Mouse (Mus musculus): ENCODE results near the gene Ifitm5.

Ifitm5 gene

DNA sequence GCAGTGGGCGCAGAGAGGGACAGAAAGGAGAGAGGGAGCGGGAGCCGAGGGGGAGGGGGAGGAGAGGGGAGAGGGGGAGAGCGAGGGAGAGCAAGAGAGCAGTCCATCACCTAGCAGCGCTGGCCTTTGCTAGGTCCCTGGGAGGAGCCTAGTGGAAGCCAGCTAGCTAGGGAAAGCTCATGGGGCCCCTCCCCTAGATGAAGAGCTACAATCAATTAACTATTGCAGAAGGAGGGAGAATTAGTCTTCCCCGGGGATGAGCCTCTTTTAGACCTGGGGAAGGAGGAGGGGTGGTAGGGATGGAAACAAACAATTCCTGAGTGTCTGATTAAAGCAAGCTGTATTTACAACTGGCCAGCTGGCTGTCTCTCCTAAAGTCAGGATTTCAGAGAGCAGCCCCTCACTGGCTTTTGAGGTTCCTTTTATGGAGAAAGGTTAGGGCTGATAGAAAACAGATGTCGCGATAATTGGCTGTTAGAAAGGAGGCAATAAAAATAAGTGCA, 10.4 kb downstream of the Ifitm5 start:
- DNase-seq, result peak; percentile 38

DNA sequence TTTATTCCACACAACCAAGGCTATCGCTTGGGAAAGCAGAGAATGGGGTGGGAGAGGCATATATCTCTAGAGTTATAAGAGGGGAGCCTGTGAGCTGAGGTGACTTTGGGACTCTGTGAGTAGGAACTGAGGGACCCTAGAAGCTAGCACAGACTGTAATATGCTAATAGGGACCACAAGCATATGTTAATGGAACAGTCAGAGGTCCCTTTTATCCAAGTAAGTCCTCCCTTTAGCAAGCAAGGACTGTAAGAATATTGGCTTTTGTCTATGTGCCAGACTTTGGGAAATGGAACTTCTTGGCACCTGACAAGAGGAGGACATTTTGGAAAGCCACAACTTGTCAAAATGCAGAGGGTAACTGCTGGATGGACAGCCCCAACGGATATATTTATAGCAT, 11.2 kb downstream of the Ifitm5 start:
- DNase-seq, result no peak

DNA sequence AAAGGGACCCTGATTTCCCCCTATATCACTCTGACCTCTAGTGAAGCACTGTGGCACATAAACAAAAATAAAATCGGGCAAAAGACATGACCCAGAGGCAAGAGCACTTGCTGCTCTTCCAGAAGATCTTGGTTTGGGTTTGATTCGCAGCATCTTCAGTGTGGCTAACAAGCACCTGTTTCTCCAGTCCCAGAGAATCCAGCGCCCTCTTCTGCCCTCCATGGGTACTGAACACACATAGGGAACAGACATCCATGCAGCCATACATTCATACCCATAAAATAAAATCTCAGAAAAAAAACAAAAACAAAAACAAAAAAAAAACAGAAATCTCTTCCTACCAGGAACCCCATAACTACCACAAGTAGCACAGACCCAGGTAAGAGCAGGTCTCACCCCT, 11.7 kb downstream of the Ifitm5 start:
- DNase-seq, result no peak

DNA sequence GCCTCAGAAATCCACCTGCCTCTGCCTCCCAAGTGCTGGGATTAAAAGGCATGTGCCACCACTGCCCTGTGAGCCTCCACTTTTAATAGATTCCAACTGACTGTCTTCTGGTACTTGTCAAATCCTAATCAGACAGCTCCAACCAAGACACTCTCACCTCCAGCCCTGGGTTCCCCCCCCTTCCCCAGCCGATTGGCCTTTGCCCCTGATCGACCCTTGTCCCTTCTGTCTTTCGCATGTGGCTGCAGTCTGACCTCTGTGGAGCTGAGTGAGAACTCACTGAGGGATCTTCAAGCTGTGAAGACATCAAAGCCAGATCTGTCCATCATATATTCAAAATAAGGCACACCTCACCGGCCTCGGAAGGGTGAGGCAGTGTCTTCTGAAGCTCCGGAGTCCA, 22.9 kb downstream of the Ifitm5 start:
- no peak for DNase-seq

DNA sequence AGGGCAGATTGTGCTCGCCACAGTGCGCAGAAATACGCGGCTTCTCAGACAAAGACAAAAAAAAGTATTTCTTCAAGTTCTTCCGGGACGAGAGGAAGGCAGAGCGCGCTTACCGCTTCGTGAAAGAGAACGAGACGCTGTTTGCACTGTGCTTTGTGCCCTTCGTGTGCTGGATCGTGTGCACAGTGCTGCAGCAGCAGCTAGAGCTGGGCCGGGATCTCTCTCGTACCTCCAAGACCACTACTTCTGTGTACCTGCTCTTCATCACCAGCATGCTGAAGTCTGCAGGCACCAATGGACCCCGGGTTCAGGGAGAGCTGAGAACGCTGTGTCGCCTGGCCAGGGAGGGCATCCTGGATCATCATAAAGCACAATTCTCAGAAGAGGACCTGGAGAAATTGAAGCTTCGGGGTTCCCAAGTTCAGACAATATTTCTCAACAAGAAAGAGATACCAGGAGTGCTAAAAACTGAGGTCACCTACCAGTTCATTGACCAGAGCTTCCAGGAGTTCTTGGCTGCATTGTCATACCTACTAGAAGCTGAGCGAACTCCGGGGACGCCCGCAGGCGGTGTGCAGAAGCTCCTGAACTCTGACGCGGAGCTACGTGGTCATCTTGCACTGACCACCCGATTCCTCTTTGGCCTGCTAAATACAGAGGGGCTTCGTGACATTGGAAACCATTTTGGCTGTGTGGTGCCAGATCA, 26.9 kb downstream of the Ifitm5 start:
- no peak for DNase-seq

DNA sequence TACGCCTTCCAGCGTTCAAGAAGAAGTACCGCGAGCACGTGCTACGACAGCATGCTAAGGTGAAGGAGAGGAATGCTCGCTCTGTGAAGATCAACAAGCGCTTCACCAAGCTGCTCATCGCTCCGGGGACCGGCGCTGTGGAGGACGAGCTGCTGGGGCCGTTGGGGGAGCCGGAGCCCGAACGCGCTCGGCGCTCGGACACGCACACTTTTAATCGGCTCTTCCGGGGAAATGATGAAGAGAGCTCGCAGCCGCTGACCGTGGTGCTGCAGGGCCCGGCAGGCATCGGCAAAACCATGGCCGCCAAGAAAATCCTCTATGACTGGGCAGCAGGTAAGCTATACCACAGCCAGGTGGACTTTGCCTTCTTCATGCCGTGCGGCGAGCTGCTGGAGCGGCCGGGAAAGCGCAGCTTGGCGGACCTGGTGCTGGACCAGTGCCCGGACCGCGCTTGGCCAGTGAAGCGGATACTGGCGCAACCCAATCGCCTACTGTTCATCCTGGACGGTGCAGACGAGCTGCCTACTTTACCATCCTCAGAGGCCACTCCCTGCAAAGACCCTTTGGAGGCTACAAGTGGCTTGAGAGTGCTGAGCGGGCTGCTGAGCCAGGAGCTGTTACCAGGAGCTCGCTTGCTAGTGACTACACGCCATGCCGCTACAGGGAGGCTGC, 27.6 kb downstream of the Ifitm5 start:
- peak; percentile 44 for DNase-seq

DNA sequence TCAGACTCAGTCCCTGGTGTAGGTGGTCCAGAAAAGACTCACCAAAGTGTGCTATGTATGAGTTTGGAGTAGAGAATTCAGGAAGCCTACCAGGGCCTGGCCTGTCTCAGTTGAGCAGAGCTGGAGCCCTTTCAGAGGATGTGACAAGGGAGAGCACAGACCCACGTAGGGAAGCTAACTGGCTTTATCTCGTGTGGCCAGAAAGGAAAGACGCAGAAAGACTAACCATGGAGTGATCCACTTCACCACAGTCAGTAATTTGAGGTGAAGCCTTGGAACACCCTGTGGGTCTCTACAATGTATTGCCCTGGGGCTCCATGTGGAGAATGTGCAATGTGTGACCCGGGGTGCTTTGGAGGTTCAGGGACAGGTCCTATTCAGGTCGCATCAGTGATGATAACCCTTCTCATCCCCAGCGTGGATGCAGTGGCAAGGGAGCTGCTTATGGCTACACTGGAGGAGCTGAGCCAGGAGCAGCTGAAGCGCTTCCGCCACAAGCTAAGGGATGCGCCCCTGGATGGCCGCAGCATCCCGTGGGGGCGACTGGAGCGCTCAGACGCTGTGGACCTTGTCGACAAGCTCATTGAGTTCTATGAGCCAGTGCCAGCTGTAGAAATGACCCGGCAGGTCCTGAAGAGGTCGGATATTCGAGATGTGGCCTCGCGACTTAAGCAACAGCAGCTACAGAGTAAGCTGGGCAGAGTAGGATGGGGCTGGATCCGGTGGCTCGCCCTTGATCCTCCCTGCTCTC, 28.7 kb downstream of the Ifitm5 start:
- DNase-seq, result no peak

DNA sequence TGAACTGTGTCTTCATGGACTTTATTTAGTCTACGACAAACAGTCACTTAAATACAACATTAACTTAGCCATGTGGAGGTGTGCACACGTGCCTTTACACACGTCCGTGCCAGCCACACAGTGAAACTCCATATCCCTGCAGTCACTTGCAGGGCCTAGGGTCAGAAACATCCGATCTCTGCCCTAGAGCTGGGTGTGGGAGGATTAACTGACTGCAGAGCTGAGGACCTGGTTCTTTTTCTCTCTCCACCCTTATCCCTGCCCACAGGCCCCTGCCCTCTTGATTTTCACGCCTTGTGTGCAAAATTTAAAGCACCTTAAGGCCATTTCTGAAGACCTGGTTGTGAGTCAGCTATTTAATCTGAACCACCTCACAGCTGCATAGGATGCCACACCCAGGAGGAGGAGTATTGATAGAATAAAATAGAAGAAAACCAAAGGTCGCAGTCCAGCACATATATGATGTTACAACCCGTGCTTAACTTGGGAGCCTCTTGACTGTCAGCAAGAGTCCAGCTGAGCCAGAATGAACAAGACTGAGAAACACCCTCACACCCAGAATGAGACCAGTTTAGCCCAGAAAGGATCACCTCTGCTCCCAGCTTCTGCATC, 29.6 kb downstream of the Ifitm5 start, which contains the start of gene Nlrp6:
TSS of gene Nlrp6 (plus strand) at position 485 of the 612 bp plus-strand sequence.
- no peak for DNase-seq

DNA sequence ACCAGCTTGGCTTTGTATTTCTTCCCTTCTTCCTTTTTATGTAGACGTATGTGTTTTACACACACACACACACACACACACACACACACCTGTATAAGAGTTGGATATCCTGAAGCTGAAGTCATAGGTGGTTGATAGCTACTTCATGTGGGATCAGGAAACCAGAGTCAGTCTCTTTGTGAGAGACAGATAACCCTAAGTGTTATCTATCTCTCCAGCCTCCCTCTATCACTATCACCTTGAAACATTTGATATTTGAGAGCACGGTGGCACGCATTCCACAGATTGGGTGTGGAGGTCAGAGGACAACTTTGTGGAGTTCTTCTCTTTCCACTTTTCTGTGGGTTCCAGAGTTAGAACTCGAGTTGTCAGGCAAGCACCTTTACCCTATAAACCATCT, 30.2 kb downstream of the Ifitm5 start:
- no peak for DNase-seq

DNA sequence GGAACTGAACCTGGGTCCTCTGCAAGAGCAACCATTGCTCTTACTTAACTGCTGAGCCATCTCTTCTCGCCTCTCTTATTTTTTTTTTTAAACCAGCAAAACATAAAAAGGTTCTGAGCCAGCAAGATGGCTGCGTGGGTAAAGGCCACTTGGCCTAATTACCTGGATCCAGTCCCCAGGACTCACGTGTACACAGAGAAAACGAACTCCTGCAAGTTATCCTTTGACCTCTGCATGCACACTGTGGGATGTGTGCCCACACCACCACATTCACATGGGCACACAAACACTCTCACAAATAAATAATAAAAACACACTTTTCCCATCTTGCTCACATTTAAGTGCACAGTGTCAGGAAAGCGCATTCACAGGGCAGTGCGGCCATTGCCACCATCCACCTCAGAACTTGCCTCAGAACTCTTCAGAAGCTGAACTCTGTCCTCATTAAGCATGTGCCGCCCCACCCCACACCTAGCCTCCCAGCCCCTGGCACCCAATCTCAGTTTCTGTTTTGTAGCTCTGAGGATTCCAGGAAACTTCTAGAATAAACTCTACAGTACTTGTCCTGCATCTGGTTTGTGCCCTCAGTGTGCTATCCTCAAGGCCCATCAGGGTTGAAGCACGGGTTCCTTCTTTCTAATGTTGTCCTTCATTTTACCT, 35.9 kb downstream of the Ifitm5 start:
- DNase-seq, result no peak

DNA sequence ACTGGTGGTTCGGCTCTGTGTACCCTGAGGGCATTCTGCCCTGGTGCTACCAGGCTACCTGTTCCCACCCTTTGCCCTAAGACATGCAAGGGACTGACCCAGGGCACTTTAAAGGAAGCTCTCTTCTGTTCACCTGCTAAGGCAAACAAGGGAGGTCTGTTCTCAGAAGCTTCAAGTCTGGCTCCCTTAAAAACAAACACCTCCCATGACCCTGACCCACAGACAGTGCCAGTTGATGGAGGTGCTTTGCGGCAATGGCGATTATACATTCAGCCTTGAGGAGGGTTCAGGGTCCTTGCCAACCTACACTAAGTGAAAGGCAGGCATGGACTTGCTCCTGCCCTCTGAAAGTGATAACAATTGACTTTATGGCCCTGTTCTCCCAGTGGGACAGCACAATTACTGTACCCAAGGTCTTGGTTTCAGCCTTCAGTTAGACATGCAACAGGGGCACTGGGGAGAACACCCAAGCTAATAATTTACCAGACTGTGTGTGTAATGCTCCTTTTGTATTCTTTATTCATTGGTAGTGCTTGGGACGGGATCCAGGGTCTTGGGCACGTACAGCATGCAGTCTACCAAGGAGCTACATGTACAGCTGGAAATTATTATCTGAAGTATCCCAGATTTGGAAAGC, 37.1 kb downstream of the Ifitm5 start:
- no peak for DNase-seq

DNA sequence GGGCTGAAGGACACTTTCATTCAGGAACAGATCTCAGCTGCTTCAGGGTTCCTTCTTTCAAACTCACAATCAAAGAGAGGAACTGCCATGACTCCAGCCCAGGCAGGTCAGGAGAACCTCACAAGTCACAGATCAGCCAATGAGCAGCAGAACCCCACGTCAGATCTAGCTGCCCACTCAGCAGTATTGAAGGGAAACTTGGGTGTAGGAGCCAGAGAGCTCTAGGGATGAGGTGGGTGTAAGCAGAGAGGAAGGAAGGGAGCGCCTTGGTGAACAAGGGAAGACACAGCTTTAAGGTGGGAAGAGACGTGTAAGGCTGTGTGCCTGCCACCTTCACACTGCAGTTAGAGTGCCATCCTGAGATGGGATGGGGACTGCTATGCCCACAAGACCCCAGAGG, 37.8 kb downstream of the Ifitm5 start:
- no peak for DNase-seq

DNA sequence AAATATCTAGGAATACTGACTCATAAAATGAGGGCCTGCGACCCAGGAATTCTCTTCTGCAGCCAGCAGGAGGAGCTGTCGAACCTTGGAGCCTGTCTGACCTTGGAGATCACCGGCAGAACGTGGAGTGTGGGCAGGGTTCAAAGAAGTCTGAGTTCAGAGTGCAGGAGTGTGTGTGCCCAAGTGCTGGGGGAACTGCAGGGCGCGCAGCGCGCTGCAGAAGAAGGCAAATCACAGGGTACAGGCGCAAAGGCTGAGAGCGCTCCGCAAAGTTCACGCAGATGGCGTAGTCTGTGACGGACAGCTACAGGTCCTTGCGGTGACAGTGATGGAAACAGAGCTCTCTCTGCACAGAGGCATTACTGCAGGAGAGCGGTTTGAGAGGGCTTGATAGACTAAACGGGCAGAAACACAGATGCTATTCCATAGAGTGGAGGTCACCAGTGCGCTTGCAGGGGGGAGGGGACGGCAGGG, 41.4 kb downstream of the Ifitm5 start:
- peak; percentile 83 for DNase-seq

DNA sequence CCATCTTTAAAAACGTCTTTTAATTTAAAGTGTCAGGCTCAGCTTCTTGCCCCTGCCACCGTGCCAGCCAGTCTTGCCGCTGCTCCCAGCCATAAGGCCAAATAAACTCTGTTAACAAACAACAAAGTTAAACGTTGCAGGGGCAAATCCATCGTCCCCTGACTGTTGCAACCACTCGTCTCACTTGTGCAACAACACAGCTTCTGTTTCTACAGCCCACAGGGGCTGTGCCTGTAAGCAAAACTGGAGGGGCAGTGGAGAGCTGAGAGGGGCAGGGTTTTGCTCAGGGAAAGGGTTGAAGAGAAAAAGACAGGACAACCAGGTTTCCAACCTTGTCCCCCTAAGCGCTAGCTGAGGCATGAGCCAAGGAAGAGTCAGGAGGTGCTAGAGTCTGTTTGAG, 41.9 kb downstream of the Ifitm5 start:
- no peak for DNase-seq

DNA sequence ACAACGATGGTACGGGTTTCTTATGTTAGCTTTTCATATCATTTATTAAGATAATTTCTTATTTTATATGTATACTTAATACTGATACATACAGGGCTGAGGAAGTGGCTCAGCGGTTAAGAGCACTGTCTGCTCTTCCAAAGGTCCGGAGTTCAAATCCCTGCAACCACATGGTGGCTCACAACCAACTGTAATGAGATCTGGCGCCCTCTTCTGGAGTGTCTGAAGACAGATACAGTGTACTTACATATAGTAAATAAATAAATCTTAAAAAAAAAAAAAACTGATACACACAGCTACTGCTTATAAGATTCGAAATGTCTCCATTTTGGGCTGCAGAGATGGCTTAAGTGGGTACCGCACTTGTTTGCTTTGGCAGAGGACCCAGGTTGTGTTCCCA, 42.4 kb downstream of the Ifitm5 start:
- DNase-seq, result no peak

DNA sequence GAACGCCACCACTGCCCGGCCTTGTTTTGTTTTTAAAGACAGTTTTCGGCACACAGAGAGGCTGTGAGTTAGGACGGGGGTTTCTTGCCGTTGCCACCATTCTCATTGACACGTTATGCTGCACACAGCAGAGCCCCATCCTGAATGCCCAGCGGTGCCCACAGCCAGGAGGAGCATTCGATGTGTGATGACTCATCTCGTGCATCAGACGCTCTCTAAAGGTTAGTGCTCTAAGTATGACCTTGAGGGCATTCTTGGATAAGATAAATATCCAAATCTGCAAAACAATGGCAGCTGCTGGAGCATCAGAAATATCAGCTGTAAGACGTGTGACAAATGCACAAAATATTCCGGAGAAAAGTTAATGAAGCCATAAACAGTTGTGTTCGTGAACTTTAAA, 43.0 kb downstream of the Ifitm5 start:
- DNase-seq, result no peak

DNA sequence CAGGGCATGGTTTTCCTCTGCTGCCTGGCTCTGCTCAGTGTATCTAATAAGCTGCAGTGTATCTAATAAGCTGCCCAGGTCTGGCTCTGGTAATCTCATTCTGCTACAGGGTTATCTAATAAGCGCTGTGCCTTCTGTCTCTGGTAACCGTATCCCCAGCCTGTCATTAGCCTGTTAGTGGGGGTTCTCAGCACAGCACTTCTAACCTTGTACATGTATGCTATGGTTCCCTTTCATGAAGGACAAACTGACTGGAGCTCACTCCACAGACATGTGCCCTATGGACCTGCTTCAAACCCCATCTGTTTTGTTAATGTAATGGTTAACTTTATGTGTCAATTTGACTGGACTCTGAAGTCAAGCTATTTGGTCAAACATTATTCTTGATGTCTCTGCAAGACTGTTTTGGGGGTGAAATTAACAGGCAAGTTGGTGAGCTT, 44.4 kb downstream of the Ifitm5 start:
- no peak for DNase-seq

DNA sequence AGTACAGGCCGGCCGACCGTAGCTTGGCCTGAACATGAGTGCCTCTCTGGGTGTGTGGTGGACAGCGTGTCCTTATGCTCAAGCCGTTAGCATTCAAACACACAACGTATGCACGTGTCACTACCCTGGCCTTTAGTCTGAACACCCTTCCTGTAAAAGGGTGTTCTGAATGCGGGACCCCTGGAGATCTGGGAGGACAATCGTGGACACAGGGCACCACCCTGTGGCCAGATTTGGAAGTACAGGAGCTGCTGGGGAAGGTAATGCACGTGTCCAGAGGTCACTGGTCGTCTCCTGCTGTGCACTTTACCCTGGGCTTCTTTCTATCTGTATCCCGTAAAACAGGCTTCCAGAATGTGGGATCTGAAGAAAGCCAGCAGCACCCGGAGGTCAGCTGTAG, 46.9 kb downstream of the Ifitm5 start:
- peak; percentile 87 for DNase-seq

DNA sequence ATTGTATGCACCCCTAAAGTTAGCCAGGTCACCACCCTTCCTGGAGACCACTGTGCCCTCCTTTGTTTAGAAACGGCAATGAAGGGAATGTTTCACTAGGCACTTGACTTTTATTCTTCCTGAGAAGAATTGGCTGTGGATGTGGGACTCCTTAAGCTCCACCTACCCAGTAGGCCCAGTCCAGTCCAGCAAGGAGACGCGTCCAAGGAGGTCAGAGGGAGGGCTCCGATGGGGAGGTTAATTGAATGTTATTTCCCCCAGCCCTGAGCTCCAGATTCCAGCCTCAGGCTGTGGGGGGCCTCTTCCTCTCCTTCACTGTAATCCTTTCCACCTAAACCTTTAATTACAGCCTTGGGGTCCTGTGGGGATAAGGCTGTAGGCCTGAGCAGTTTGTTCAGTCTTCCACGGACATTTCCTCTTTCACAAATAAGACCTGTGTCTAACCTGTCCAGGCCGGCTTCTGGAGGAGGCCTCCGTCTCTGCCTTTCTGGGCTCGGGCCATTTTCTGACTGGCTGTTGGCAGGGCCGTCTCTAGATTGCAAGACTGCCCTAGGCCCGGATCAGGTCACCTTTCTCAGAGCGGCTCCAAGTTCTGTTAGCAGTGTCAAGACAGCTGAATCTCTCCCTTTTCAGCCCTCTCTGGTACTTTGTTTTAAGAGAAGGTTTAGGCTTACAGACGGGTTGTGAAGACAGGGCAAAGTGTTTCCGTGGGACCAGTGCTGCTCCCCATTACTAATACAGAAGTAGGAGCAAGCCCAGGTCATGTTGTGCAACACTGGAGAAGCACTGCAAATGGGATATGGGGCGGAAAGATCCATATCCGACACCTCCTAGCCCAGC, 47.8 kb downstream of the Ifitm5 start:
- DNase-seq, result peak; percentile 29

DNA sequence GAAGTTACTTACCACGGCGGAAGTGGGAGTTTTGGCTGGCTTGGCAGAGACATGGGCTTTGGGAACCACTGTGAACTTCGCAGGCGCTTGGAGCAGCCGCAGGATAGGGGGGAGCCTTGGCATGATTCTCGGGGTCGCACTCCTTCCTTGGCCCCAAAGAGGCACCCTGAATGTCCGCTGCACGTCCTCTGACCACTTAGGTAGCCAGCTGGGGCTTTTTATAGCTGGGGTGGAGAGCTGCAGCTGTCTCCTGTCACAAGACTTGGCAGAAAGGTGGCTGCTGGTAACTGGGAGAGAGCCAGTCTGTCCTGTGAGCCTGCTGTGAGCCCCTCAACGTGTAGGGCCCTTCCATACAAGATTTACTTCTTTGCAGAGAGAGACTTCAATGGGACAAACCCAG, 49.9 kb downstream of the Ifitm5 start, which contains the start of gene Cox8b:
TSS of gene Cox8b (minus strand) at position 227 of the 400 bp plus-strand sequence.
- no peak for DNase-seq

DNA sequence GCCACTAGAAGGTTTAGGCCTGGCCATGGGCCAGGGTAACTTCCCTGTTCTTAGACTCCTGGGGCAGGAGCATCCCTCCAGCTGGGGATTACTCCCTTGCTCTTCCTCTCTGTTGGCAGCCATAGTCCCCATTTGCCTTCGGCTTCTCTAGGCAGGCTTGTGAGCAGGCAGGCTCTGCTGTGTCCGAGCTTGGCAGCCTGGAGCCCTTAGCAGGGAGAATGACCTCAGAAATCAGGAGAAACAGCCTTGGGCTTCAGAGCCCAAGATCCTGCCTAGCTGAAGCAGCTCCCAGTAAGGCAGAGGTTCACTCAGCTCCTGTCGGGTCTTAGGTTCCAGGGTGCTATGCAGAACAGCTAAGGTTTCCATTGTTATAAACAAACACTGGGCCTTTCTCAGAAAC, 51.0 kb downstream of the Ifitm5 start:
- no peak for DNase-seq
